Mouse (Mus musculus): ENCODE data around the gene Sgta. TPM values are rescaled to one million over a fixed set of nuclear protein-coding genes. Genes with fewer than 3 reads are reported as not detected.
"Not testable (repeated sequence)": the region's sequence is repeated elsewhere in the genome, so short reads cannot be mapped to it uniquely, and the experiment has no call there.

Sgta gene
- total RNA-seq, 2 experiments from 2014 or later: 171 to 173 TPM

DNA sequence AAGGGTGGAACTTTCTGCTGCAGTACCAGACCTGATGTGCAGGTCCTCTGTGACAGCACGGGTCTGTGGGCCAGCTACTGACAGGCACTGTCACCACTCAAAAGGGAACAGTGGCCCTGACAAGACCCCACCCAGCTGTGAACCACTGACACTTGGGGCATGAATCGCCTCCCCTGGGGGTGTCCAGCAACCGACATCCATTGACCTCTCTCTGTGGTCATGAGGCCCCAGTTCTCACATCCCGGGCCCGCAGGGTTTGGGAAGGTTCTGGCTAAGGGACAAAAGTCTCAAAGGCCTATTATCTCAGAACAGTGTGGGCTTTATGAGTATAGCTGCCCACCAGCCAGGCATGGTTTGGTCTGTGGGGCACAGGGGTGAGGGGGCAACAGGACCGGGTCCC, 4.8 kb downstream of the Sgta start:
- Histone ChIP-seq H3K27ac (no peak overlapping the region), H3K4me3 (no peak overlapping the region)
- intact Hi-C loops (cut with DNase I): no loop called here
- TF ChIP-seq CTCF (IDR thresholded peaks at IDR 0.05): no peak
- DNase-seq (ENCODE audit: extremely low spot score in 1 of 2, low spot score in 2 of 2): no peak

DNA sequence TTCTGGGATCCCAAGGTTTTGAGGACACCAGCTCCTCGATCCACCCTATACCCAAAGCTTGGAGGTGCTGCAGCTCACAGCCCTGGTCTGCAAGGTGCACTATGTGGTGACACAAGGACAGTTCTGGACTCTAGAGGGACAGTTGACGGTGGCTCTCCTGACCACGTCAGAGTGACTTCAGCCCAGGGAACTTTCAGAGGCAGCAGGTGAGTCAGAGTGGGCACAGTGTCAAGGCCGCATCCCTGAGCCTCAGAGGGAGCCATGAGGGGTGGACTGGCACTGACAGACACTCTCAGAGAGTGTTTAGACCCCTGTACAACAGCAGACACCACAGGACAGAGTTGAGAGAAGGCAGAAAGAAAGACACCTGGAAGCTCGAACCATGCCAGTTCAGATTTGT, 7.4 kb downstream of the Sgta start:
- DNase-seq (ENCODE audit: extremely low spot score in 1 of 2, low spot score in 2 of 2): no peak
- no peak overlapping the region for H3K27ac ChIP-seq
- intact Hi-C loops (cut with DNase I): no loop called here
- no peak for TF ChIP-seq CTCF (IDR thresholded peaks at IDR 0.05)
- H3K4me3 ChIP-seq: no peak overlapping the region

DNA sequence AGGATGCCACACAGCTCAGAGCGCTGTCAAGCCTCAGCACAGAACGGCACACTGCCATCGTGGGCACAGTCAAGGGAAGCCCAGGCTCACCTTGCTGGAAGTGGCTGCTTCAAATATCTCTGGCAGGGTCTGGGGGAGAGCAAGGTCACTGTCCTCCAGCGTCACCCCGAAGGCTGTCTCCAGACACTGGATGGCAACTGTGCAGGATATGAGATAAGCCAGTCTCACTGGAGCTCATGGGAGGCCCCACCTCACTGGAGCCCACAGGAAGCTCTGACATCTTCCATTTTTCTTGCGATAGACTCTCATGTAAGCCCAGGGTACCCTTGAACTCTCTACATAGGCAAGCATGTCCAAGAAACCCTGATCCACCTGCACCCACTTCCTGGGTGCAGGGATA, 8.8 kb downstream of the Sgta start:
- Histone ChIP-seq H3K27ac (no peak overlapping the region), H3K4me3 (no peak overlapping the region)
- intact Hi-C loops (cut with DNase I): no loop called here
- DNase-seq (ENCODE audit: extremely low spot score in 1 of 2, low spot score in 2 of 2): no peak
- TF ChIP-seq CTCF (IDR thresholded peaks at IDR 0.05): no peak

DNA sequence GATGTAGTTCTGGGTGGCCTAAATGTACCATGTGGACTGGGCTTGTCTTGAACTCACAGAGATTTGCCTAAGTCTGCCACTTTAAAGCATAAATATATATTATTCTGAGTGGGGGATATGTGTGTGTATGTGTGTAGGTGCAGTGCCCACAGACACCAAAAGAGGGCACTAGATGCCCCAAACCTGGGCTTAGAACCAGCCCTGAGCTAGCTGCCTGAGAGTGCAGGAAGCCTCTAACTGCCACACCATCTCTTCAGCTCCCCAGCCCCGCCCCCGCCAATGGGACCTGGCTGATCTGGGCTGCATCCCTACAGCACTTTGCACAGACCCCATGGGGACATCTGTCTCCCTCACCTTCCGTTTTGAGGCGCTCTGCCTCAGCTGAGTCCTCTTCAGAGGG, 9.3 kb downstream of the Sgta start:
- peak; percentile 36 for TF ChIP-seq CTCF (IDR thresholded peaks at IDR 0.05)
- intact Hi-C loops (cut with DNase I): no loop called here
- no peak overlapping the region for H3K4me3 ChIP-seq
- DNase-seq (ENCODE audit: extremely low spot score in 1 of 2, low spot score in 2 of 2): no peak
- no peak overlapping the region for H3K27ac ChIP-seq

DNA sequence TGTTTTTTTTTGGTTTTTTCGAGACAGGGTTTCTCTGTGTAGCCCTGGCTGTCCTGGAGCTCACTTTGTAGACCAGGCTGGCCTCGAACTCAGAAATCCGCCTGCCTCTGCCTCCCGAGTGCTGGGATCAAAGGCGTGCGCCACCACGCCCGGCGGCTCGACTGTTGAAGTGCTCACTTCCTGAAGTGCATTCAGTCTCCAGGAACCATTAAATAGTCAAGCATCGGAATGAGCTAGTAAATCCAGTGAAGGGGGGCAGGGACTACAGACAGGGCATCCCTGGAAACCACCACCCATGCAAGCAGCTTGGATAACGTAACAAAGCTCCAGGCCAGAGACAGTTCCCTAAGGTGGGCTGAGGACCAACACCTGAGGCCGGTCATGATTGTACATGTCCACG, 14.7 kb downstream of the Sgta start:
- H3K27ac ChIP-seq; H3K4me3 ChIP-seq; DNase-seq (ENCODE audit: extremely low spot score in 1 of 2, low spot score in 2 of 2); intact Hi-C loops (cut with DNase I): not testable (repeated sequence)

DNA sequence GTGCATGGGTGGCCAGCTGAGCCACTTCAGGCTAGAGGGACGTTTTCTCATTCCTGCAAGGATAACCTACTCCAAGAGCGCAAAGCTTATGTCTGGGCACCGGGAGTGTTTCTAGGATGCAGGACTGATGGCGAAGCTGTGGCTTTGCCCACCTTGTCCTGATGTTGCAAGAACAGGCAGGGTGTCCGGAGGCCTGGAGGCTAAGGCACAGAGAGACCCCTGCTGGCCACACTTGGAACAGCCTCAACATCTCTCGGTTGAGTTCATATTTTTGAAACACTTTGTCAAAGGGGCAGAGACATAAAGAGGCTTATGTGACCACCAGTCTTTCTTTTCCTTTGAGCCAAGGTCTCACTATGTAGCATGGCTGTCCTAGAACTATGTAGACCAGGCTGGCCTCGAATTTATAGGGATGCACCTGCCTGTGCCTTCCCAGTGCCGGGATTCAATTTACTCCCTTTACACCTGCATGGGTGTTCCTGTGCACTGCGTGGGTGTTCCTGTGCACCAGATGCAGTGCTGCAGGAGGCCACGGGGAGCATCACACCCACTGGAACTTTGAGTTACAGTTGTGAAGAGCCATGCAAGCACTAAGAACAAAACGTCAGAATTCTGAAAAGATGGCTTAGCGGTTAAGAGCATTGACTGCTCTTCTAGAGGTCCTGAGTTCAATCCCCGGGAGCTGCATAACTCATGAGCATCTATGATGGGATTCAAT, 18.4 kb downstream of the Sgta start:
- H3K4me3 ChIP-seq: no peak overlapping the region
- intact Hi-C loops (cut with DNase I): loop anchor here (1.0 kb wide), 1 partner anchor 41 kb away; no protein-coding TSS in a partner anchor
- TF ChIP-seq CTCF (IDR thresholded peaks at IDR 0.05): peak; percentile 84
- H3K27ac ChIP-seq: no peak overlapping the region
- peak; percentile 71 to 74 for DNase-seq (ENCODE audit: extremely low spot score in 1 of 2, low spot score in 2 of 2)

DNA sequence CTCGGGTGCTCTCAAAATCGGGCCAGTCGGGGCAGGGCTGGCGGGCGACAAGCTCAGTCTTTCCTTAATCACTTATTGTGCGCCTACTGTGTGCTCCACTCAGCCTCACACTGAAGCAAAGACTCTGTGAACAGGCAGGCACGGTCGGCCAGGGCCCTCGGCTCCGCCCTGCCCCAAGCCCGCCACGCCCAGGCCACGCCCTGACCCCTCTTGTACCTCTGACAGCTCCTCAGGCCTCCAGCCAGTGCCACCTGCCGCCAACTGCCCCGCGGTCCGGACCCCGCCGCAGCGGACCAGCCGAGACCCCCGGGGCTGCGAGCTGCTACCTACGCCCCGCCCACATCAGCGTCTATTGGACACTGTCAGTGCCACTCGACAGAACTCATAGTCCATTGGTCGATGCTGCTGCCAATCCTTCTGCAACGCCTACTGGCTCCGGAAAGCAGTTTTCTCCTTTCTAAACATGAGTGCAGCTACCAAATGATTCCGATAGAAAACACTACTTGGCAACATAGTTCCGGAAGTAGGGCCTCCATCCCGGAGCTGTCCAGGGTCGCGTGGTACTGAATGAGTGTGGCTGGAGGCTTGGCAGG, 22.9 kb downstream of the Sgta start, which contains the start of gene Slc39a3:
TSS of gene Slc39a3 (minus strand) at position 439 of the 593 bp plus-strand sequence.
- intact Hi-C loops (cut with DNase I): loop anchor here (1.0 kb wide), 1 partner anchor 37 kb away; no protein-coding TSS in a partner anchor
- no peak; the same call in 1 of the 2 replicates for TF ChIP-seq CTCF (IDR thresholded peaks at IDR 0.05)
- DNase-seq (ENCODE audit: extremely low spot score in 1 of 2, low spot score in 2 of 2): peak; percentile 98 to 99
- Histone ChIP-seq H3K27ac (peak within 1 kb of the TSS; percentile 92), H3K4me3 (peak within 1 kb of the TSS; percentile 99)

DNA sequence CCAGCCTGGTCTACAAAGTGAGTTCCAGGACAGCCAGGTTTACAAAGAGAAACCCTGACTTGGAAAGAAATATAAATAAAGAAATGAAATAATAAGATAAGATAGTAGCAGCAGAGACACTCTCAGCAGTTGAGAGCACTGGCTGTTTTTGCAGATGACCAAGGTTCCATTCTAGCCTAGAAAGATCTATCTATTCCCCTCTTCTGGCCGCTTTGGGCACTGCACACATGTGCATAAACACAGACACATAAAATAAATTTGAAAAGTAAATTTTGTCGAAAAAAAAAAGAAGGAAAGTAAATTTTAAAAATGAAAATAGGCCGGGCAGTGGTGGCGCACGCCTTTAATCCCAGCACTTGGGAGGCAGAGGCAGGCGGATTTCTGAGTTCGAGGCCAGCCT, 23.7 kb downstream of the Sgta start:
- intact Hi-C loops (cut with DNase I): no loop called here
- no peak overlapping the region for H3K4me3 ChIP-seq
- DNase-seq (ENCODE audit: extremely low spot score in 1 of 2, low spot score in 2 of 2): no peak
- peak; percentile 41 for TF ChIP-seq CTCF (IDR thresholded peaks at IDR 0.05)
- H3K27ac ChIP-seq: no peak overlapping the region

DNA sequence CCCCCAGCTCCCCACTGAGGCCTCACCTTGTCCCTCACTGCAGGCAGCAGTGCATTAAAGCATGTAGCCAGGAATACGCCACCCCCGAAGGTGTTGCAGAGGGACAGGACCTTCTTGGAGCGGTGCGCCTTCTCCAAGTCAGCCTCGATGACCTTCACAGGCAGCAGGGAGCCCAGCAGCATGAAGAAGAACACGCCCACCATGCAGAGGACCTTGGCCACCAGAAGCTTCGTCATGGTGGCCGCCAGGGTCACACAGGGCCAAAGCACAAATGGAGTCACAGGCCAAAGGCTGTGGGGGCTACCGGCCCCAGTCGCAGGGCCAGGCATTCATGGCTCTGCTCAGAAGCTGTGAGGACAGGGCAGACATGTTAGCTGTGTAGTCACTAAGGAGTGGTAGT, 26.4 kb downstream of the Sgta start:
- no peak for TF ChIP-seq CTCF (IDR thresholded peaks at IDR 0.05)
- intact Hi-C loops (cut with DNase I): no loop called here
- no peak overlapping the region for H3K27ac ChIP-seq
- DNase-seq (ENCODE audit: extremely low spot score in 1 of 2, low spot score in 2 of 2): no peak
- no peak overlapping the region for H3K4me3 ChIP-seq

DNA sequence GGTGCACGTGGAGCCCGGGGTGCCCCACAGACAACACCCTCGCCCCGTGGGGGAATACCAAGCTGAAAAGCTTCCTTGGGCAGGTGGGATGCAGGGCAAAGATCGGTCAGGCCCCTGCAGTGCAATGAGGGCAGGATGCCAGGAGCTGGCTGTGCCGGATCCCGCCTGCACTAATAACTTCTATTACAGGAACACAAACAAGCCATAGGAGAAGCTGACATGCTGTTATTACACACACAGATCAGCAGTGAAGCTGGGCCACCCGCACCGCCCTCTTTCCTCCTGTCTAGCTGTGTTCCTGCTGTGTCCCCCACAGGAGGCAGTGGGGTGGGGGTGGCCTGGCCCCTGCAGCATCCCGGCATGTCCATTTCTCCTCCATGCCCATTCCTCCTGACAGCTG, 30.9 kb downstream of the Sgta start:
- no peak overlapping the region for H3K4me3 ChIP-seq
- no peak for TF ChIP-seq CTCF (IDR thresholded peaks at IDR 0.05)
- no peak overlapping the region for H3K27ac ChIP-seq
- DNase-seq (ENCODE audit: extremely low spot score in 1 of 2, low spot score in 2 of 2): no peak
- intact Hi-C loops (cut with DNase I): no loop called here

DNA sequence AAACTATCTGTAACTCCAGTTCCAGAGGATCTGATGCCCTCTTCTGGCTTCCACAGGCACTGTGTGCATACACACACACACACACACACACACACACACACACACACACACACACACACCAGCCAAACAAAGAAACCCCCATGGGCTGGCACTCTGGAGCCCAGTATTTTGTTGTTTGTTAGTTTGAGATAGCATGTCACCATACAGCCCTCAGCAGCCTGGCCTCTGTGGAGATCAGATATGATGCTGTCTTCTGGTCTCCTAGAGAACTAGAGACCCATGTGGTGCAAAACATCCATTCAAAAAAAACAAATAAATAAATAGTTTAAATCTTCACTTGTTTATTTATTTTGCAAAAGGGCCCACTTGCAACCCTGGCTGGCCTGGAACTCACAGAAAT, 31.8 kb downstream of the Sgta start:
- no peak for DNase-seq (ENCODE audit: extremely low spot score in 1 of 2, low spot score in 2 of 2)
- intact Hi-C loops (cut with DNase I): no loop called here
- TF ChIP-seq CTCF (IDR thresholded peaks at IDR 0.05): no peak
- no peak overlapping the region for H3K27ac ChIP-seq
- H3K4me3 ChIP-seq: no peak overlapping the region

DNA sequence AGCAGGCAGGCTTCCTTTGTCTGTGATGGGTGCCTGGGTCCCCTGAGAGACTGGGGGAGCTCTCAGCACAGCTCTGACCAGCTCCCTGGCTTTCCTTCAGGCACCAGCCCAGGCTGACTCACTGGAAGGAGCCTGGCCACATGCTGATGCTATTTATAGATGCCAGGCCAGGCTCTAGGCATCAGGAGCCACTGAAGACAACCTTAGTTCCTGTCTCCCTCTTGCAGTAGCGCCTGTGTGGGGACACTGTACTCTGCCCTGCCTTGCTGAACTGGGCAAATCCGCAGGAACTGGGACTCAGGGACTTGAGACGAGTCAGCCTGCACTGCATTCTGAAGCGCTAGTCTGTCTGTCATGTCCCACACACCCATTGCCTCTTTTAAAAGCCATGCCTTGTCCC, 32.6 kb downstream of the Sgta start:
- Histone ChIP-seq H3K4me3 (no peak overlapping the region), H3K27ac (peak overlapping the region; percentile 66)
- TF ChIP-seq CTCF (IDR thresholded peaks at IDR 0.05): no peak
- intact Hi-C loops (cut with DNase I): no loop called here
- peak in 1 of 2 experiments; percentile 46 for DNase-seq (ENCODE audit: extremely low spot score in 1 of 2, low spot score in 2 of 2)

DNA sequence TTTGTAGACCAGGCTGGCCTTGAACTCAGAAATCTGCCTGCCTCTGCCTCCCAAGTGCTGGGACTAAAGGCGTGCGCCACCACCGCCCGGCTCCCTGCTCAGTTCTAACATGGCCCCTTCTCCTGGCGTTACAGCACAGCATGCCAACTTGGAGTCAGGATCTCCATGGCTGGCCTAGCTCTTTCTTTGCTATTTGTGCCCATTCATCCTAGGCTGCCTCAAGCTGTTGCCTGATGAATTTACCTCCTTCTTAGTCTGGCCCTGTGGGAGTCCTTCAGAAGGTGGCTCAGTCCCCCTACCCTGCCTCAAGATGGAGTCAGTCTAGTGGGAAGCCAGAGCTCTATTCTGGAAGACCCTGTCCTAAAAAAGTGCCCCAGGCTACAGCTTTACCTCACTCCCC, 33.1 kb downstream of the Sgta start:
- intact Hi-C loops (cut with DNase I): no loop called here
- Histone ChIP-seq H3K4me3 (no peak overlapping the region), H3K27ac (peak overlapping the region; percentile 66)
- no peak for DNase-seq (ENCODE audit: extremely low spot score in 1 of 2, low spot score in 2 of 2)
- TF ChIP-seq CTCF (IDR thresholded peaks at IDR 0.05): no peak
